ENCODE assay signal across 8 mouse cellular contexts in genomic region chr17:6655567-6656281, GRCm38 (mm10). TPM values are rescaled to one million over a fixed set of nuclear protein-coding genes. Genes with fewer than 3 reads are reported as not detected.
DNase-seq lines count a peak whose midpoint lies in the region; ATAC-seq and TF ChIP-seq lines count a peak whose summit lies in the region.
"Not testable (repeated sequence)": the region's sequence is repeated elsewhere in the genome, so short reads cannot be mapped to it uniquely, and the experiment has no call there.

TSS of gene Dynlt1f (minus strand) at chr17:6655900.

- 3% methylated on average over 28 of the region's 33 CpGs for WGBS in heart, embryonic 10.5 days
- 8% methylated on average over 17 of the region's 33 CpGs for WGBS in limb, embryonic 12.5 days
- WGBS in midbrain, embryonic 12.5 days, result 2% methylated on average over 28 of the region's 33 CpGs
- WGBS in small intestine, adult 2 months, result 0% methylated on average over 24 of the region's 33 CpGs

- peak; percentile 95 for ATAC-seq in limb, embryonic 12.5 days (ENCODE audit: insufficient number of reproducible peaks, insufficient read depth, low FRiP score, low TSS enrichment, low read depth)
- ATAC-seq in midbrain, embryonic 12.5 days (ENCODE audit: low FRiP score, low read depth), result peak; percentile 95

- not testable (repeated sequence) for H3K27me3 ChIP-seq in heart, embryonic 10.5 days (ENCODE audit: insufficient read depth, poor library complexity, severe bottlenecking); limb, embryonic 12.5 days; midbrain, embryonic 12.5 days; small intestine, adult 2 months (ENCODE audit: control insufficient read depth, insufficient read depth, low read length)

- DNase-seq in 416B (ENCODE audit: low read depth), result peak; percentile 61
- peak; percentile 66 to 75 for DNase-seq in adrenal gland, postnatal 36 days
- DNase-seq in heart, embryonic 10.5 days (ENCODE audit: low spot score), result peak; percentile 73
- DNase-seq in kidney, adult 9 months, result peak; percentile 85

- TF ChIP-seq CTCF in embryonic fibroblast, embryonic 13.5 days (IDR thresholded peaks at IDR 0.05; ENCODE audit: borderline replicate concordance, insufficient read depth, low read length); small intestine, adult 2 months (IDR thresholded peaks at IDR 0.05; ENCODE audit: extremely low read depth, insufficient read length, insufficient replicate concordance, low read depth, low read length): not testable (repeated sequence)

- H3K4me3 ChIP-seq in embryonic fibroblast, embryonic 13.5 days (ENCODE audit: insufficient read depth, low read length), result peak within 1 kb of the TSS; percentile 54
- H3K4me3 ChIP-seq in heart, embryonic 10.5 days, result peak within 1 kb of the TSS; percentile 60
- peak within 1 kb of the TSS; percentile 50 for H3K4me3 ChIP-seq in limb, embryonic 12.5 days (replicated peaks)
- H3K4me3 ChIP-seq in midbrain, embryonic 12.5 days, result peak within 1 kb of the TSS; percentile 51
- H3K4me3 ChIP-seq in small intestine, adult 2 months (ENCODE audit: low read depth, low read length), result peak within 1 kb of the TSS; percentile 59

- peak; percentile 33; the same call in 1 of the 2 replicates for TF ChIP-seq POLR2A in embryonic fibroblast, embryonic 13.5 days (IDR thresholded peaks at IDR 0.05; ENCODE audit: low read depth, low read length)
- not testable (repeated sequence) for TF ChIP-seq POLR2A in small intestine, adult 2 months (IDR thresholded peaks at IDR 0.05; ENCODE audit: low read depth, low read length)

- H3K4me2 ChIP-seq in limb, embryonic 12.5 days, result peak within 1 kb of the TSS; percentile 49
- peak within 1 kb of the TSS; percentile 43 for H3K4me2 ChIP-seq in midbrain, embryonic 12.5 days (replicated peaks)

- not testable (repeated sequence) for H3K9me3 ChIP-seq in heart, embryonic 10.5 days; limb, embryonic 12.5 days; midbrain, embryonic 12.5 days

- H3K27ac ChIP-seq in embryonic fibroblast, embryonic 13.5 days (ENCODE audit: insufficient read depth, low read length), result peak within 1 kb of the TSS; percentile 69
- H3K27ac ChIP-seq in heart, embryonic 10.5 days, result peak within 1 kb of the TSS; percentile 81
- peak within 1 kb of the TSS; percentile 74 for H3K27ac ChIP-seq in limb, embryonic 12.5 days
- peak within 1 kb of the TSS; percentile 81 for H3K27ac ChIP-seq in midbrain, embryonic 12.5 days (replicated peaks)
- H3K27ac ChIP-seq in small intestine, adult 2 months (ENCODE audit: insufficient read depth, low read depth, low read length), result peak within 1 kb of the TSS; percentile 57; the same call in 1 of the 2 replicates

- peak within 1 kb of the TSS; percentile 66 for H3K9ac ChIP-seq in limb, embryonic 12.5 days (replicated peaks)
- H3K9ac ChIP-seq in midbrain, embryonic 12.5 days (replicated peaks), result peak within 1 kb of the TSS; percentile 55

- H3K36me3 ChIP-seq in heart, embryonic 10.5 days; limb, embryonic 12.5 days; midbrain, embryonic 12.5 days; small intestine, adult 2 months (ENCODE audit: control insufficient read depth, insufficient read depth, low read length): not testable (repeated sequence)

- not testable (repeated sequence) for H3K4me1 ChIP-seq in embryonic fibroblast, embryonic 13.5 days (ENCODE audit: control insufficient read depth, insufficient read depth, low read length); heart, embryonic 10.5 days; limb, embryonic 12.5 days (replicated peaks); midbrain, embryonic 12.5 days; small intestine, adult 2 months (ENCODE audit: control insufficient read depth, insufficient read depth, insufficient read length, low read length)

RNA-seq across cellular contexts. Expression of gene Dynlt1f, which starts in this region (rescaled TPM):
- total RNA-seq in adrenal gland, postnatal 36 days (2021), result 100 to 1,000 TPM in 1 of 2 experiments, 10 to 100 TPM in 1; 90.1 to 111 TPM
- 62.2 and 71.5 TPM in 2 replicates for polyA plus RNA-seq in embryonic fibroblast, embryonic 13.5 days (2011; ENCODE audit: insufficient read length, low read depth, missing spikeins)
- polyA plus RNA-seq in heart, embryonic 10.5 days (2016; fragmentation: Nextera tagmentation; extraction: Ambion mirVana), result 242 and 244 TPM in 2 replicates
- 312 and 326 TPM in 2 replicates for polyA plus RNA-seq in limb, embryonic 12.5 days (2016; fragmentation: Nextera tagmentation; extraction: Ambion mirVana)
- 301 and 317 TPM in 2 replicates for polyA plus RNA-seq in midbrain, embryonic 12.5 days (2016; fragmentation: Nextera tagmentation; extraction: Ambion mirVana)
- 30.9 and 50.3 TPM in 2 replicates for polyA plus RNA-seq in small intestine, adult 2 months (2012; rRNA removed)

Comparison
In these comparisons a context has a peak if more than half of its experiments do, and no peak if none do; other contexts are left out.
1. Peak in every context shown above with its lines: DNase-seq, ATAC-seq, H3K4me3 ChIP-seq and H3K27ac ChIP-seq.